Mouse (Mus musculus): ENCODE results near the gene Ubr3. TPM values are rescaled to one million over a fixed set of nuclear protein-coding genes. Genes with fewer than 3 reads are reported as not detected.

Ubr3 gene
- total RNA-seq, 2 experiments from 2014 or later: 193 to 217 TPM

- intact Hi-C loops (cut with DNase I): no loop called here
- no peak overlapping the region for H3K4me3 ChIP-seq
- no peak for TF ChIP-seq CTCF (IDR thresholded peaks at IDR 0.05)
- no peak for DNase-seq
- H3K27ac ChIP-seq: no peak overlapping the region
These were observed 103.3 kb downstream of the Ubr3 start for GRCm38 (mm10) chr2:70000316-70000715.

GRCm38 (mm10) chr2:70006492-70006891 is 109.4 kb downstream of the Ubr3 start:
- TF ChIP-seq CTCF (IDR thresholded peaks at IDR 0.05): no peak

DNA sequence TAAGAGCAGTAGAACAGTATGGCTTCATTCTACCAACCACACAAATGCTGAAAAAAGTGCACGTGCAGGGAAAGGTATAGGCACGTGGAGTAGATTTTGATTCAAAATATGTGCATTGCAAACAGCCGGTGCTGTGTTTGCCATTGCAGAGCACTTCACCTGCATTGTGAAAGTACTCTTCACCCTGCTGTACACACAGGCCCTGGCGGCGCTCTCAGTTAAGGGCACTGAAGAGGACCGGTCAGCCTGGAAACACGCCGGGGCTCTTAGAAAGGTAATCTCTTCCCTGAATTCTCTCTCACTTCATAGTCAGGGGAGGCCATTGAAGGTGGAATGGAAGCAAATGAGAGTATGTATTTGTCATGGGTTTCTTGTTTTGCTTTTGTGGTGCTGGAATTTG is 115.9 kb downstream of the Ubr3 start:
- DNase-seq: no peak
- Histone ChIP-seq H3K27ac (no peak overlapping the region), H3K4me3 (no peak overlapping the region)
- no peak for TF ChIP-seq CTCF (IDR thresholded peaks at IDR 0.05)
- intact Hi-C loops (cut with DNase I): no loop called here

More at GRCm38 (mm10) chr2:70006492-70006891, 109.4 kb downstream of the Ubr3 start:
- Histone ChIP-seq H3K4me3 (no peak overlapping the region), H3K27ac (no peak overlapping the region)
- intact Hi-C loops (cut with DNase I): no loop called here
- DNase-seq: no peak

DNA sequence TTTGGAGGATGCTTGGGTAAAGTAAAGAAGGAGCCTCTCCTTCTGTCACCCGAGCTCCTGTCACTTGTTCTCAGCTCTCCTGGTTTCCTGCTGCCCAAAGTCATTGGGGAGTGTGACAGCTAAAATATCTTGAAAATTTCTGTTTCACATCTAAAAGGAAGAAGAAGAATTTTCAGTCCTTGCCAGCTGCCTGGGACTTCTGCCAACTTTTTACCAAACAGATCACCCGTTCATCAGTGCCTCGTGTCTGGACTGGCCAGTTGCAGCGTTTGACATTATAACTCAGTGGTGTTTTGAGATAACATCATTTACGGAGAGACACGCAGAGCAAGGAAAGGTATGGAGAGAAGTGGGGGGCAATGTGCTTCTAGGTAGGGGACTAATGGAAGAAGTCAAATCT is 121.2 kb downstream of the Ubr3 start:
- intact Hi-C loops (cut with DNase I): no loop called here
- DNase-seq: peak; percentile 25
- H3K4me3 ChIP-seq: no peak overlapping the region
- H3K27ac ChIP-seq: no peak overlapping the region
- TF ChIP-seq CTCF (IDR thresholded peaks at IDR 0.05): no peak

- Histone ChIP-seq H3K4me3 (no peak overlapping the region), H3K27ac (no peak overlapping the region)
- DNase-seq: no peak
- no peak for TF ChIP-seq CTCF (IDR thresholded peaks at IDR 0.05)
- intact Hi-C loops (cut with DNase I): no loop called here
These were observed 127.4 kb downstream of the Ubr3 start for GRCm38 (mm10) chr2:70024454-70024853.

DNA sequence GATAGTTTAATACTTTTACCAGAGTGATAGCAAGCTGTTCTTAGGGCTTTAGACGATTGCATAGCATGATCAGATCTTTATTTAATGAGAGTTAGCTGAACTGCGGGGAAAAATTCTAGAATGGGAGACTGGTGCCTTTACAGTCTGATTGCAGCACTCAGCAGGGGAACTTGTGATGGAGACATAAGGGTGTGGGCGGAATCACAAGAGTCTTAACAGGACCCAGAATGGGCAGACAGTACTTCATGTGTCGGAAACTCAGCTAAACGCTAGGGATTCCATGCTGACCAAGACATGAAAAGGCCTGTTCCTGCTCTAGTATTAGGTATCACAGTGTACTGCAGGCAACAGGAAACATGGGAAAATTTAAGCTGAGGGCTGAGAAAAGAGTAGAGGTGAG is 128.7 kb downstream of the Ubr3 start:
- no peak for TF ChIP-seq CTCF (IDR thresholded peaks at IDR 0.05)
- no peak overlapping the region for H3K4me3 ChIP-seq
- no peak for DNase-seq
- H3K27ac ChIP-seq: no peak overlapping the region
- intact Hi-C loops (cut with DNase I): no loop called here

DNA sequence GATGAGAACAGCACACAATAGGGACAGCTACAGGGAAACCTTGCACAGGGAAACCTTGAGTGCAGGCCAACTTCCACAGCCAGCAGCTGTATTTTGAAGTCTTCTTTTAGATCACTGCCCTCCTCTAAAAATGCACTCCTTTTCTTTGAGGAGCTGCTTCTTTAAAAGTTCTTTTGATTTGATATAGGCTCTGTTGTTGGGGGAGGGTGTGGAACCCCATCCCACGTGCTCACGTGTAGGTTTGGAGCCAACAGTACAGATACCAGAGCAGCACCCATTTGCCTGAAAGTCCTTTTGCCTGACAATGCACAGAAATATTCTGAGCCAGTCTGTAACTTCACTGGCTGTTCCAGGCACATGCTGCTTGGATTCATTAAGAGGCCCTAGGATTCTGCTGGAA is 134.4 kb downstream of the Ubr3 start:
- intact Hi-C loops (cut with DNase I): no loop called here
- DNase-seq: no peak
- H3K27ac ChIP-seq: no peak overlapping the region

DNA sequence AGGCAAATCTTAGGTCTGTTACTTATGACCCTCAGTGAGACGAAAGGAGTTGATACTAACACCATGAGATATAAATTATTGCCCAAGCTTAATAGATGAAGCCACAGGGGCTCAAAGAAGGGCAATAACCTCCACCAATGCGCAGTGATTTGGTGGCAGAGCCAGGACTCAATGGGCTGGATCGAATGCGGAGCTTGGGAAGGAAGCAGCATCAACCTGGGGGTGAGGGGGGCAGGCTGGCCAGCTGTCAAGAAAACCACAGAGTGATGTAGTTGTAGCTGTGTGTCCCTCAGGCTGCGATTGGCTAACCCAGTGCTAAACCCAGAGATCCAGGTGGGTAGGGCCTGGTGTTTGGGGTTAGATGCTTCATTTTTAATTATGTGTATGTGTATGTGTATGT is 137.8 kb downstream of the Ubr3 start:
- Histone ChIP-seq H3K4me3 (no peak overlapping the region), H3K27ac (no peak overlapping the region)
- intact Hi-C loops (cut with DNase I): no loop called here
- DNase-seq: no peak
- no peak for TF ChIP-seq CTCF (IDR thresholded peaks at IDR 0.05)

More for the DNA sequence above, 134.4 kb downstream of the Ubr3 start:
- no peak overlapping the region for H3K4me3 ChIP-seq
- no peak for TF ChIP-seq CTCF (IDR thresholded peaks at IDR 0.05)

DNA sequence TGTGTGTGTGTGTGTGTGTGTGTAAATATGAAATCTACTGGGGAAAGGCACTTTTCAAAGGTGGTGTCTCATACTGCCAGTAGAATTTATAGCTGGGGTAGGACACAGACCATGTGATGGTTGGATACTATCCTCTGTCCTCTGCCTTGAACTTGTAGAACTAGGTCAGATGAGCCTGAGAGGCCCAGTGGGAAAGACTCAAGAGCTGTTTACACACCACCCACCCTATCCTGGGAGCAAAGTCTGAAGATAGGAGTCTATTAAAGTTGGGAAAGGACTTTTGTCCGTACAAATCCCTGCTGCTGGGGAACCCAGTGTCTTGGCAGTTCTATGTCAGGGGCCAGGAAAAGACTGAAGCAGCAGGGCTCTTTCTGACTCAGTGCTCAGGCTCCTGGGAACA is 138.3 kb downstream of the Ubr3 start:
- no peak for DNase-seq
- intact Hi-C loops (cut with DNase I): no loop called here
- H3K4me3 ChIP-seq: no peak overlapping the region
- no peak for TF ChIP-seq CTCF (IDR thresholded peaks at IDR 0.05)
- H3K27ac ChIP-seq: no peak overlapping the region

- H3K27ac ChIP-seq: no peak overlapping the region
- peak; percentile 58 for TF ChIP-seq CTCF (IDR thresholded peaks at IDR 0.05)
- intact Hi-C loops (cut with DNase I): no loop called here
- no peak overlapping the region for H3K4me3 ChIP-seq
- DNase-seq: peak; percentile 43
These were observed 140.2 kb downstream of the Ubr3 start for GRCm38 (mm10) chr2:70037221-70037620.

GRCm38 (mm10) chr2:70038752-70039151 is 141.7 kb downstream of the Ubr3 start, which contains the start of gene Myo3b:
Gene Myo3b (plus strand): TSS chr2:70039126.
- no peak within 1 kb of the TSS for H3K27ac ChIP-seq
- intact Hi-C loops (cut with DNase I): no loop called here
- no peak for TF ChIP-seq CTCF (IDR thresholded peaks at IDR 0.05)
- no peak within 1 kb of the TSS for H3K4me3 ChIP-seq
- DNase-seq: no peak

DNA sequence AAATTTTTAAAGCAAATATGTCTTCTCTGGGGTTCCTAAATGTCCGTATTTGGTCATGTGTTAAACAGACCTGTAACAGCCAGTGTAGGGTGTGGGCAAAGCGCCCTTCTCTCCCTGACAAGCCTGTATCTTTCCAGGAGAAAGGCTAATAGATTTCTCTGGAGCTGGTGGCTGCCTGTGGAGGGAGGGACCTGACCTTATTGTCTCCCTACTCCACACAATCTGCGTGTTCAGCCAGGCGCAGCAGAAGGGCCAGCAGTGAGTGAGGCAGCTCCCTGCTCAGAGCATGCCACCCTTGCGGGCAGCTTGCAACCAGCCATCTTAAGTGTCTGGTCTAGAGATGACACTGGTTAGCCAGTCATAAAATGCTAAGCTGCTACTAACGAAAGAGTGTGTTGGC is 147.4 kb downstream of the Ubr3 start:
- no peak for DNase-seq
- intact Hi-C loops (cut with DNase I): no loop called here
- H3K27ac ChIP-seq: no peak overlapping the region
- no peak overlapping the region for H3K4me3 ChIP-seq
- no peak for TF ChIP-seq CTCF (IDR thresholded peaks at IDR 0.05)

DNA sequence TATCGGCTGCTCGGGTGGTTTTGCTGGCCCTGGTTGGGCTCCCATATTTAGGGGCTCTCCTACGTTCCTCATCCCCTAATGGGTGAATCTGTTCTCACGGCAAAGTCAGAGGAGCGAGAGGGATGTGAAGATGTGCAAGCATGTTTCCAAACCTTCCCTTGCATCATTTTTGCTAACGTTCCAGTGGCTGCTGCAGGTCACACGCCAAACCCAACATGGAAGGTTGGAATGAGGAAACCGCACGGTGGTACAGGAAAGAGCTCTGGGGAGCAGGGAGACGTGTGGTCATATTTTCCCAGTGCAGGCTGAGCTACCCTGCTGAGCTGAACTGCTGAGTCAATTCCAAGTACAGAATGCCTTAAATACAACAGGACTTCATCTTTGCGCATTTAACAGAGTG is 150.8 kb downstream of the Ubr3 start:
- DNase-seq: no peak
- TF ChIP-seq CTCF (IDR thresholded peaks at IDR 0.05): no peak

DNA sequence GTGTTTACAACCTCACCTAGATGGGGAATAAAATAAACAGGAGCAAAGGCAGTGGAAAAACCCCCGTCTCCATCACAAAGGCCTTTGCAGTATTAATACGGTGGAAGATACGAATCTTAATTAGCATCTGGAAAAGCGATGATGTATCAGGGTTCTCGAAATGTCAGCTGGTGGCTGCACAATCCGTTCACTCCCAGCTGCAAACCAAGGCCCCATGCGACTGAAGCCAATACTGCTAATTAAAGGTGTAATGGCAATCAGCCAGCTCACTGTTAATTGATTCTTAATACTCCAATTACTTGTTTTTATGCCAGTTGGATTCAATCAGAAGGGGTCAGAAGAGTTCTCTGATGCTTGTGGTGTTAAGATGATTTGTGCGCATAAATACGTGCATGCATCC is 156.8 kb downstream of the Ubr3 start:
- no peak overlapping the region for H3K27ac ChIP-seq
- TF ChIP-seq CTCF (IDR thresholded peaks at IDR 0.05): no peak
- intact Hi-C loops (cut with DNase I): no loop called here
- DNase-seq: no peak
- H3K4me3 ChIP-seq: no peak overlapping the region

More for the DNA sequence above, 150.8 kb downstream of the Ubr3 start:
- no peak overlapping the region for H3K27ac ChIP-seq
- no peak overlapping the region for H3K4me3 ChIP-seq
- intact Hi-C loops (cut with DNase I): no loop called here

DNA sequence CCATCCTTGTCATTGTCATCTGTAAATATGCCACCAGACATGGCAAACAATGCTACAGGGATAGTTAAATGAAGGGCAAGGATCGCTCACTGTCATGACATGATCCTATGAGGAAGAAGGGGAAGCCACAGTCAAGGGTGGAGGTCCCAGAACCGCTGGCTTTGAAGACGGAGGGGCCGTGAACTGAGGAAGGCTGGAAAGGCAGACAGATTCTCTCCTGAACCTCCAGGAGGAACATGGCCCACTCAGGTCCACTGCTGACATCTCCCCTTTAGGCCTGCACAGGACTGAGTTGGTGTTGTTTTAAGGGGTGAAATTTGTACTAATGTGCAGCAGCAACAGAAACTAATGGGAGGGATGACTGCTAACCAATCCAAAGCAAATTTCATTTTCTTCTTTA is 161.2 kb downstream of the Ubr3 start:
- no peak overlapping the region for H3K27ac ChIP-seq
- TF ChIP-seq CTCF (IDR thresholded peaks at IDR 0.05): no peak
- intact Hi-C loops (cut with DNase I): no loop called here
- H3K4me3 ChIP-seq: no peak overlapping the region
- no peak for DNase-seq
